Mouse (Mus musculus) cortical plate, adult 2 months (tissue): ENCODE measurements around the gene Zfand3.

Experiments
- CTCF ChIP-seq: fragments of 200-500 bp; IDR thresholded peaks from 2 replicates; pipeline ENCODE4 v1.5.1; 2011; ENCODE audit warnings: mild to moderate bottlenecking, control low read depth, low read length; ENCODE audit not compliant: insufficient read depth; ENCODE audit errors: extremely low read depth
- POLR2A ChIP-seq: fragments of 200-500 bp; IDR thresholded peaks from 2 replicates; pipeline ENCODE4 v1.6.1; 2011; ENCODE audit warnings: mild to moderate bottlenecking, low read length, control low read depth; ENCODE audit not compliant: insufficient read depth; ENCODE audit errors: extremely low read depth

- TF ChIP-seq CTCF: no peak
- no peak for TF ChIP-seq POLR2A
Measured at GRCm38 (mm10) chr17:30137115-30137514, 132.6 kb downstream of the Zfand3 start.
